Comparison of ENCODE assay signal across 8 mouse cellular contexts in the genomic region with DNA sequence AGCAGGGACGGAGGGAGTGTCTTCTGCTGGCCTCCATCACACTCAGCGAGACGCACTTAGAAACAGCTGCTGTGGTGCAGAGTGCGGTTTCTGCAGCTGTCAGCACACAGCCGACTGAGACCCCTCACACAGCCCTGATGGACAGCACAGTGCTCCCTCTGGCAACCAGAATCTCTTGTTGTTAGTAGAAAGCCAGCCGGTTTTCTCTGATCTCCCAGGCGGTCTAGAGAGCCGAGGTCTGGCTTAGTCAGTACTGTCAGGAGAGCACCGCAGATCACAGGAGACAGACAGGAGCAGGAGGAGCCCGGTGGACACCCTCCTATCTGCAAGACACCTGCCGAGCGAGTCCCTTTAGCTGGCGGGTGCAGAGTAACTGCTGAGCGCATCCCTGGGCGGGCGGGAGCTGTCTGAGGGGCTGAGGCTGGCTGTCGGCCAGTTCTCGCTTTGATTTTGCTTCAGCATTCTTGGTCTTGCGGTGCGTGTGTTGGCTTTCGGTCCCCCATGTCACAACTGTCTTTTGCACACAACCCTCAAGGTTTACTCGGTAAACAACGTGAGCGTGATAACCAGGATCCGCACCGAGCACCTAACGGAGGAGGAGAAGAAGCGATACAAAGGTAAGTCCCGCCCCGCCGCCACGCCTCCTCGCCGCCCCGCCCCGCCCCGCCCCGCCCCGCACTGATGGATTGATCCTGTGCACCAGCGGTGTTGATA. TPM values are rescaled to one million over a fixed set of nuclear protein-coding genes. Genes with fewer than 3 reads are reported as not detected.
DNase-seq lines count a peak whose midpoint lies in the region; ATAC-seq and TF ChIP-seq lines count a peak whose summit lies in the region.

No protein-coding gene starts in this region.

- peak overlapping the region; percentile 8 for H3K4me3 ChIP-seq in erythroblast, embryonic 14.5 days (replicated peaks)
- H3K4me3 ChIP-seq in C2C12 (ENCODE audit: insufficient read depth, poor library complexity, severe bottlenecking): no peak overlapping the region
- peak overlapping the region; percentile 58 for H3K4me3 ChIP-seq in embryonic facial prominence, embryonic 10.5 days
- peak overlapping the region; percentile 42 for H3K4me3 ChIP-seq in limb, embryonic 13.5 days
- peak overlapping the region; percentile 27 for H3K4me3 ChIP-seq in neural tube, embryonic 14.5 days (ENCODE audit: low read depth, low read length)

- TF ChIP-seq CTCF in C2C12 (IDR thresholded peaks at IDR 0.05; ENCODE audit: control insufficient read depth, insufficient read depth, insufficient read length): no peak

- peak; percentile 54 for DNase-seq in embryonic facial prominence, embryonic 10.5 days (ENCODE audit: low spot score)
- no peak for DNase-seq in adrenal gland, adult 18-20 months (ENCODE audit: low spot score in 2 of 2)
- DNase-seq in gastrocnemius, postnatal 36 days: no peak

- H3K4me2 ChIP-seq in limb, embryonic 13.5 days (replicated peaks): peak overlapping the region; percentile 68
- H3K4me2 ChIP-seq in neural tube, embryonic 14.5 days (ENCODE audit: low read depth, low read length): peak overlapping the region; percentile 51

- peak overlapping the region; percentile 56 for H3K9ac ChIP-seq in limb, embryonic 13.5 days
- peak overlapping the region; percentile 28; the same call in 1 of the 2 replicates for H3K9ac ChIP-seq in neural tube, embryonic 14.5 days (replicated peaks; ENCODE audit: low read depth, low read length)

- no peak for ATAC-seq in erythroblast, adult 5-6 weeks (replicated peaks; ENCODE audit: low FRiP score, poor library complexity, severe bottlenecking)
- ATAC-seq in limb, embryonic 13.5 days (ENCODE audit: low FRiP score, low read depth): peak; percentile 78
- peak; percentile 70; the same call in 1 of the 2 replicates for ATAC-seq in neural tube, embryonic 14.5 days (ENCODE audit: low read depth)

- intact Hi-C loops in gastrocnemius, postnatal 36 days (cut with DNase I): no loop called here

- WGBS in embryonic facial prominence, embryonic 10.5 days: 6% methylated on average over 40 of the region's 40 CpGs
- WGBS in limb, embryonic 13.5 days: 5% methylated on average over 40 of the region's 40 CpGs
- 3% methylated on average over 40 of the region's 40 CpGs for WGBS in neural tube, embryonic 14.5 days

- peak overlapping the region; percentile 61 for H3K27ac ChIP-seq in embryonic facial prominence, embryonic 10.5 days (replicated peaks)
- H3K27ac ChIP-seq in limb, embryonic 13.5 days: no peak overlapping the region; the same call in 1 of the 2 replicates
- H3K27ac ChIP-seq in neural tube, embryonic 14.5 days (ENCODE audit: low read depth, low read length): peak overlapping the region; percentile 80

- no peaks in the 10 kb centered on the region for H3K79me3 ChIP-seq in C2C12 (ENCODE audit: low read depth)

- no peak overlapping the region for H3ac ChIP-seq in C2C12 (ENCODE audit: control insufficient read depth, insufficient read length, low read depth)

- peaks cover 28% of the 10 kb centered on the region for H3K4me1 ChIP-seq in erythroblast, embryonic 14.5 days (ENCODE audit: control insufficient read depth)
- H3K4me1 ChIP-seq in embryonic facial prominence, embryonic 10.5 days: peaks cover 34% of the 10 kb centered on the region
- peaks cover 8% of the 10 kb centered on the region for H3K4me1 ChIP-seq in limb, embryonic 13.5 days
- H3K4me1 ChIP-seq in neural tube, embryonic 14.5 days (ENCODE audit: control insufficient read depth, insufficient read depth, low read length): peaks cover 7% of the 10 kb centered on the region; the same call in 1 of the 2 replicates

- H3K36me3 ChIP-seq in erythroblast, embryonic 14.5 days (ENCODE audit: control insufficient read depth): peaks cover 97% of the 10 kb centered on the region
- peaks cover 18% of the 10 kb centered on the region for H3K36me3 ChIP-seq in C2C12 (ENCODE audit: control insufficient read depth, insufficient read depth)
- H3K36me3 ChIP-seq in embryonic facial prominence, embryonic 10.5 days (replicated peaks): peaks cover 72% of the 10 kb centered on the region
- H3K36me3 ChIP-seq in limb, embryonic 13.5 days: peaks cover 70% of the 10 kb centered on the region
- H3K36me3 ChIP-seq in neural tube, embryonic 14.5 days (ENCODE audit: control insufficient read depth, insufficient read depth, low read length): peaks cover 44% of the 10 kb centered on the region

- H3K27me3 ChIP-seq in erythroblast, embryonic 14.5 days (ENCODE audit: control insufficient read depth): no peaks in the 10 kb centered on the region
- no peaks in the 10 kb centered on the region for H3K27me3 ChIP-seq in C2C12 (ENCODE audit: control insufficient read depth, insufficient read depth, insufficient read length)
- H3K27me3 ChIP-seq in embryonic facial prominence, embryonic 10.5 days (replicated peaks; ENCODE audit: low read depth, poor library complexity, severe bottlenecking): no peaks in the 10 kb centered on the region
- H3K27me3 ChIP-seq in limb, embryonic 13.5 days: peaks cover 10% of the 10 kb centered on the region
- no peaks in the 10 kb centered on the region for H3K27me3 ChIP-seq in neural tube, embryonic 14.5 days (ENCODE audit: control insufficient read depth, insufficient read depth, low read length)

- H3K79me2 ChIP-seq in C2C12 (ENCODE audit: control insufficient read depth, insufficient read depth): no peaks in the 10 kb centered on the region

- H3K9me3 ChIP-seq in erythroblast, embryonic 14.5 days (ENCODE audit: control insufficient read depth, low read length): peaks cover 6% of the 10 kb centered on the region
- H3K9me3 ChIP-seq in embryonic facial prominence, embryonic 10.5 days: no peaks in the 10 kb centered on the region
- H3K9me3 ChIP-seq in limb, embryonic 13.5 days: no peaks in the 10 kb centered on the region
- H3K9me3 ChIP-seq in neural tube, embryonic 14.5 days (ENCODE audit: control insufficient read depth, low read length): no peaks in the 10 kb centered on the region

TF ChIP-seq in C2C12, 6 proteins besides CTCF, POLR2A, EP300 and RAD21:
- peak; percentile 95 for TF ChIP-seq MYOD1 (IDR thresholded peaks at IDR 0.05; ENCODE audit: control insufficient read depth, insufficient read length, low read depth)
- no peak for TF ChIP-seq FOSL1 (IDR thresholded peaks at IDR 0.05; ENCODE audit: insufficient read depth, low read length, poor library complexity, severe bottlenecking)

RNA-seq across cellular contexts. Expression of a gene that starts 21.1 kb away (rescaled TPM):
- 7.0 and 8.0 TPM in 2 replicates for polyA plus RNA-seq in erythroblast, embryonic 14.5 days (2012)
- total RNA-seq in erythroblast, adult 5-6 weeks (2015; ENCODE audit: low replicate concordance): 21.3 and 70.1 TPM in 2 replicates
- total RNA-seq in erythroblast, adult 5-6 weeks (2017; ENCODE audit: low replicate concordance): 20.7 and 57.7 TPM in 2 replicates
- 19.5 TPM for polyA plus RNA-seq in C2C12 (2012; fragmentation: generic; extraction: Trizol)
- 36.7 and 38.1 TPM in 2 replicates for polyA plus RNA-seq in embryonic facial prominence, embryonic 10.5 days (2016; fragmentation: Nextera tagmentation; extraction: Ambion mirVana)
- polyA plus RNA-seq in limb, embryonic 13.5 days (2015; fragmentation: Nextera tagmentation; extraction: Ambion mirVana): 46.9 and 52.5 TPM in 2 replicates
- 53.1 and 60.3 TPM in 2 replicates for polyA plus RNA-seq in neural tube, embryonic 14.5 days (2014; fragmentation: Nextera tagmentation; extraction: Ambion mirVana)
- total RNA-seq in adrenal gland, adult 18-20 months (2021): 10 to 100 TPM; 33.8 to 36.8 TPM
- total RNA-seq in gastrocnemius, postnatal 36 days (2021): 10 to 100 TPM; 15.9 to 17.4 TPM

RNA-seq across cellular contexts. Expression of a gene that starts 22.0 kb away (rescaled TPM):
- 15.2 TPM in 2 replicates for polyA plus RNA-seq in erythroblast, embryonic 14.5 days (2012)
- 81.3 and 90.3 TPM in 2 replicates for total RNA-seq in erythroblast, adult 5-6 weeks (2015; ENCODE audit: low replicate concordance)
- 83.4 and 98.1 TPM in 2 replicates for total RNA-seq in erythroblast, adult 5-6 weeks (2017; ENCODE audit: low replicate concordance)
- 55.2 TPM for polyA plus RNA-seq in C2C12 (2012; fragmentation: generic; extraction: Trizol)
- 44.4 and 48.1 TPM in 2 replicates for polyA plus RNA-seq in embryonic facial prominence, embryonic 10.5 days (2016; fragmentation: Nextera tagmentation; extraction: Ambion mirVana)
- polyA plus RNA-seq in limb, embryonic 13.5 days (2015; fragmentation: Nextera tagmentation; extraction: Ambion mirVana): 38.6 and 40.2 TPM in 2 replicates
- polyA plus RNA-seq in neural tube, embryonic 14.5 days (2014; fragmentation: Nextera tagmentation; extraction: Ambion mirVana): 38.8 and 52.1 TPM in 2 replicates
- total RNA-seq in adrenal gland, adult 18-20 months (2021): 10 to 100 TPM; 72.6 to 82.7 TPM
- 10 to 100 TPM; 18.8 to 21.4 TPM for total RNA-seq in gastrocnemius, postnatal 36 days (2021)

RNA-seq across cellular contexts. Expression of a gene that starts 26.8 kb away (rescaled TPM):
- polyA plus RNA-seq in erythroblast, embryonic 14.5 days (2012): 4.4 and 5.8 TPM in 2 replicates
- 16.7 and 24.8 TPM in 2 replicates for total RNA-seq in erythroblast, adult 5-6 weeks (2015; ENCODE audit: low replicate concordance)
- total RNA-seq in erythroblast, adult 5-6 weeks (2017; ENCODE audit: low replicate concordance): 2.4 and 10.7 TPM in 2 replicates
- 34.7 TPM for polyA plus RNA-seq in C2C12 (2012; fragmentation: generic; extraction: Trizol)
- polyA plus RNA-seq in embryonic facial prominence, embryonic 10.5 days (2016; fragmentation: Nextera tagmentation; extraction: Ambion mirVana): 108 TPM in 2 replicates
- polyA plus RNA-seq in limb, embryonic 13.5 days (2015; fragmentation: Nextera tagmentation; extraction: Ambion mirVana): 93.9 and 98.0 TPM in 2 replicates
- polyA plus RNA-seq in neural tube, embryonic 14.5 days (2014; fragmentation: Nextera tagmentation; extraction: Ambion mirVana): 298 and 351 TPM in 2 replicates
- total RNA-seq in adrenal gland, adult 18-20 months (2021): 10 to 100 TPM; 27.9 to 38.5 TPM
- 1 to 10 TPM; 4.9 to 5.2 TPM for total RNA-seq in gastrocnemius, postnatal 36 days (2021)

RNA-seq across cellular contexts. Expression of a gene that starts 57.0 kb away (rescaled TPM):
- 0.02 TPM in 1 of 2 replicates, not detected in the other for polyA plus RNA-seq in erythroblast, embryonic 14.5 days (2012)
- not detected in 2 replicates for total RNA-seq in erythroblast, adult 5-6 weeks (2015; ENCODE audit: low replicate concordance)
- total RNA-seq in erythroblast, adult 5-6 weeks (2017; ENCODE audit: low replicate concordance): not detected in 2 replicates
- polyA plus RNA-seq in C2C12 (2012; fragmentation: generic; extraction: Trizol): not detected
- not detected in 2 replicates for polyA plus RNA-seq in embryonic facial prominence, embryonic 10.5 days (2016; fragmentation: Nextera tagmentation; extraction: Ambion mirVana)
- polyA plus RNA-seq in limb, embryonic 13.5 days (2015; fragmentation: Nextera tagmentation; extraction: Ambion mirVana): not detected in 2 replicates
- not detected in 2 replicates for polyA plus RNA-seq in neural tube, embryonic 14.5 days (2014; fragmentation: Nextera tagmentation; extraction: Ambion mirVana)
- not detected for total RNA-seq in adrenal gland, adult 18-20 months (2021)
- total RNA-seq in gastrocnemius, postnatal 36 days (2021): not detected
